In the genomic region with DNA sequence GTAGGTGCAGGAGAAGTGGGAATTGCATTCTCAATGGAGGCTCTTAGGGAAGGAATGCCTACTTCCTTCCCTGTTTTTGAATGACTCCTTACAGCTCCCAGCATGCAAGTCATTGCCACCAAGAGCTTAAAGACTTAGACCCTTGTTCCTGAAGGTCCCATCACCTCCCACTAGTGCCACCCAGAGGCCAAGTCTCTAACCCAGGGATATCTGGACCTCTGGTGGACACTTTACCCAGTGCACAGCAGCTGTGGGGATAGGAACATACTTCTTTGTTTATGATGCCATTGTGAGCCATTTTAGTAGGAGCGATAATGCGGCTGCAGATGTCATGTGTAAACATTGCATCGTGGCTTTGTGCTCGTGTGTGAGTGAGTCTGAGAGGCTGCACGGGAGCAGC, we compare ENCODE assay signal across 9 mouse cellular contexts. TPM values are rescaled to one million over a fixed set of nuclear protein-coding genes. Genes with fewer than 3 reads are reported as not detected.
DNase-seq lines count a peak whose midpoint lies in the region; TF ChIP-seq lines count a peak whose summit lies in the region.
"Had no signal": no experiment of that assay in that cellular context is flagged by ENCODE, and none has a peak within 500 bp of the region (broad histone marks: within the 10 kb centered on the region; RNA-seq: fewer than 3 reads in every experiment).

No protein-coding gene starts in this region.

- in situ Hi-C loops in ES-E14 (cut with MboI; ENCODE audit: low sequenced_read_pairs in 2 of 2, unreplicated experiment in 2 of 2), result loop anchor here in 1 of 2 experiments (25.0 kb wide), 1 partner anchor 860 kb away; no protein-coding TSS in a partner anchor

- H3K4me3 ChIP-seq in ES-E14 (ENCODE audit: insufficient read depth in 1 of 2, low read depth in 1 of 2, low read length in 2 of 2, poor library complexity in 1 of 2, severe bottlenecking in 1 of 2), result no peak overlapping the region
- H3K4me3 ChIP-seq: limb, embryonic 15.5 days had no signal

- H3K9ac ChIP-seq in ES-E14 (ENCODE audit: insufficient read depth, low read depth, low read length, poor library complexity, severe bottlenecking), result no peak overlapping the region
- H3K9ac ChIP-seq: limb, embryonic 15.5 days had no signal

- no peak overlapping the region for H3K27ac ChIP-seq in ES-E14 (ENCODE audit: insufficient read depth, low read depth, low read length, poor library complexity, severe bottlenecking)
- H3K27ac ChIP-seq: limb, embryonic 15.5 days had no signal

- H3K9me3 ChIP-seq in ES-E14 (ENCODE audit: control insufficient read depth, insufficient read depth, low read depth, low read length), result no peaks in the 10 kb centered on the region
- H3K9me3 ChIP-seq: limb, embryonic 15.5 days had no signal

- H3K36me3 ChIP-seq in ES-E14 (ENCODE audit: control insufficient read depth, insufficient read depth, low read length, poor library complexity, severe bottlenecking), result no peaks in the 10 kb centered on the region
- H3K36me3 ChIP-seq: limb, embryonic 15.5 days had no signal

- H3K4me1 ChIP-seq in ES-E14 (ENCODE audit: control insufficient read depth in 2 of 2, insufficient read depth in 2 of 2, low read length in 2 of 2, poor library complexity in 1 of 2), result no peaks in the 10 kb centered on the region

- peak; percentile 26 to 30 for DNase-seq in layer of hippocampus, postnatal 10 days (ENCODE audit: low spot score in 2 of 2)
- DNase-seq in layer of hippocampus, adult 11-12 months (ENCODE audit: low spot score), result no peak
- DNase-seq in ES-E14 (ENCODE audit: low read depth, low spot score), result peak; percentile 36
- DNase-seq in embryo, embryonic 9.5 days (ENCODE audit: extremely low spot score), result peak; percentile 48
- peak; percentile 42 to 57 for DNase-seq in kidney, postnatal 25 days
- peak; percentile 3 for DNase-seq in retina, postnatal 7 days (ENCODE audit: low read depth, low spot score)
- no peak for DNase-seq in spleen, postnatal 10 days (ENCODE audit: low spot score in 2 of 2)
- DNase-seq in cerebellum, adult 18-20 months, result no peak

TF ChIP-seq in ES-E14, 5 proteins besides CTCF, POLR2A, EP300 and RAD21:
- no peak for TF ChIP-seq CHD2 (IDR thresholded peaks at IDR 0.05; ENCODE audit: low read depth, low read length)
- TF ChIP-seq HCFC1 (IDR thresholded peaks at IDR 0.05; ENCODE audit: borderline replicate concordance, insufficient read depth, low read length), result no peak
- TF ChIP-seq ZNF384 (IDR thresholded peaks at IDR 0.05; ENCODE audit: low read depth, low read length), result no peak
- peak; percentile 22; the same call in 1 of the 2 replicates for TF ChIP-seq ZC3H11A (IDR thresholded peaks at IDR 0.05; ENCODE audit: borderline replicate concordance, low read depth, low read length)
TF ChIP-seq in ES-E14: peak in this region for 1.

RNA-seq across cellular contexts. Expression of gene Cdkn3, which starts 38.3 kb away (rescaled TPM):
- total RNA-seq in layer of hippocampus, postnatal 10 days (2021), result 1 to 10 TPM; 1.4 to 3.0 TPM
- 7.2 and 9.6 TPM in 2 replicates for total RNA-seq in ES-E14 (2012; rRNA removed)

Comparison
In these comparisons a context has a peak if more than half of its experiments do, and no peak if none do; other contexts are left out.
1. DNase-seq: peak in layer of hippocampus, postnatal 10 days (2 of 2), ES-E14 (single experiment), embryo, embryonic 9.5 days (single experiment), kidney, postnatal 25 days (2 of 2) and retina, postnatal 7 days (single experiment); none in layer of hippocampus, adult 11-12 months (single experiment), spleen, postnatal 10 days (0 of 2) and cerebellum, adult 18-20 months (0 of 2).